9 mouse cellular contexts compared by ENCODE assay signal in genomic region chr8:44998275-44998674, GRCm38 (mm10).
DNase-seq lines count a peak whose midpoint lies in the region; ATAC-seq and TF ChIP-seq lines count a peak whose summit lies in the region.
"Had no signal": no experiment of that assay in that cellular context is flagged by ENCODE, and none has a peak within 500 bp of the region (broad histone marks: within the 10 kb centered on the region; RNA-seq: fewer than 3 reads in every experiment).

No protein-coding gene starts in this region.

- no peaks in the 10 kb centered on the region for H3K27me3 ChIP-seq in heart, adult 2 months (ENCODE audit: control insufficient read depth, insufficient read depth, low read length)
- H3K27me3 ChIP-seq in lung, embryonic 16.5 days (ENCODE audit: control insufficient read depth, insufficient read depth, low read depth, low read length), result no peaks in the 10 kb centered on the region
- no peaks in the 10 kb centered on the region for H3K27me3 ChIP-seq in limb, embryonic 10.5 days (ENCODE audit: low read depth, poor library complexity, severe bottlenecking)
- H3K27me3 ChIP-seq in stomach, embryonic 16.5 days (ENCODE audit: control insufficient read depth, insufficient read depth, low read length), result no peaks in the 10 kb centered on the region

- peak overlapping the region; percentile 62 for H3K9ac ChIP-seq in heart, adult 2 months (ENCODE audit: low read depth, low read length)
- no peak overlapping the region for H3K9ac ChIP-seq in lung, embryonic 16.5 days (ENCODE audit: low read length)
- no peak overlapping the region for H3K9ac ChIP-seq in stomach, embryonic 16.5 days (ENCODE audit: low read length)

- intact Hi-C loops in heart, adult 2 months (cut with DNase I), result loop anchor here (1.0 to 10.0 kb wide), 2 partner anchors 60 to 303 kb away; no protein-coding TSS in a partner anchor
- intact Hi-C loops in heart, postnatal 14 days (cut with DNase I), result loop anchor here (1.0 kb wide), 1 partner anchor 61 kb away; no protein-coding TSS in a partner anchor

- H3K9me3 ChIP-seq in lung, embryonic 16.5 days (ENCODE audit: control insufficient read depth, low read length), result no peaks in the 10 kb centered on the region
- no peaks in the 10 kb centered on the region for H3K9me3 ChIP-seq in limb, embryonic 10.5 days (replicated peaks)
- H3K9me3 ChIP-seq in stomach, embryonic 16.5 days (replicated peaks; ENCODE audit: control insufficient read depth, low read length), result no peaks in the 10 kb centered on the region

- no peaks in the 10 kb centered on the region for H3K79me2 ChIP-seq in heart, adult 2 months (replicated peaks; ENCODE audit: control insufficient read depth, insufficient read depth, low read length)

- TF ChIP-seq EP300 in heart, adult 2 months (IDR thresholded peaks at IDR 0.05; ENCODE audit: insufficient read depth, low read depth, low read length), result no peak

- no peak for TF ChIP-seq CTCF in heart, adult 2 months (IDR thresholded peaks at IDR 0.05)

- H3K27ac ChIP-seq in heart, adult 2 months, result peak overlapping the region; percentile 74
- peak overlapping the region; percentile 80; the same call in 1 of the 2 replicates for H3K27ac ChIP-seq in lung, embryonic 16.5 days (ENCODE audit: low read length)
- peak overlapping the region; percentile 59; the same call in 1 of the 2 replicates for H3K27ac ChIP-seq in limb, embryonic 10.5 days
- peak overlapping the region; percentile 80 for H3K27ac ChIP-seq in stomach, embryonic 16.5 days (ENCODE audit: low read length)

- no peaks in the 10 kb centered on the region; the same call in 1 of the 2 replicates for H3K36me3 ChIP-seq in heart, adult 2 months (ENCODE audit: control insufficient read depth, insufficient read depth, low read length)
- no peaks in the 10 kb centered on the region for H3K36me3 ChIP-seq in lung, embryonic 16.5 days (ENCODE audit: control insufficient read depth, insufficient read depth, low read length)
- no peaks in the 10 kb centered on the region for H3K36me3 ChIP-seq in limb, embryonic 10.5 days
- H3K36me3 ChIP-seq in stomach, embryonic 16.5 days (ENCODE audit: control insufficient read depth, insufficient read depth, low read length), result no peaks in the 10 kb centered on the region

- peak overlapping the region; percentile 41 for H3K4me2 ChIP-seq in lung, embryonic 16.5 days (ENCODE audit: low read depth, low read length)
- H3K4me2 ChIP-seq in stomach, embryonic 16.5 days (ENCODE audit: low read depth, low read length), result peak overlapping the region; percentile 33

- peak overlapping the region; percentile 52 for H3K4me3 ChIP-seq in heart, adult 2 months
- H3K4me3 ChIP-seq in lung, embryonic 16.5 days (ENCODE audit: low read length), result no peak overlapping the region
- H3K4me3 ChIP-seq in limb, embryonic 10.5 days, result no peak overlapping the region
- H3K4me3 ChIP-seq in stomach, embryonic 16.5 days (replicated peaks; ENCODE audit: low read length), result peak overlapping the region; percentile 4; the same call in 1 of the 2 replicates

- 21% methylated on average over 9 of the region's 9 CpGs for WGBS in heart, adult 2 months
- WGBS in lung, embryonic 16.5 days, result 33% methylated on average over 9 of the region's 9 CpGs
- WGBS in limb, embryonic 10.5 days, result 60% methylated on average over 9 of the region's 9 CpGs
- 27% methylated on average over 9 of the region's 9 CpGs for WGBS in stomach, embryonic 16.5 days

- no peak for DNase-seq in heart, adult 2 months
- no peak for DNase-seq in heart, postnatal 14 days
- no peak for DNase-seq in lung, postnatal 36 days
- DNase-seq in limb, embryonic 10.5 days (ENCODE audit: low spot score), result no peak
- no peak for DNase-seq in adrenal gland, adult 8-10 months
- no peak for DNase-seq in testis, postnatal 14 days (ENCODE audit: low spot score)
- DNase-seq: liver had no signal

- peaks cover 2% of the 10 kb centered on the region for H3K4me1 ChIP-seq in heart, adult 2 months (ENCODE audit: control insufficient read depth, insufficient read depth, low read length)
- peaks cover 35% of the 10 kb centered on the region for H3K4me1 ChIP-seq in lung, embryonic 16.5 days (replicated peaks; ENCODE audit: control insufficient read depth, insufficient read depth, low read length)
- H3K4me1 ChIP-seq in limb, embryonic 10.5 days, result peaks cover 81% of the 10 kb centered on the region
- peaks cover 66% of the 10 kb centered on the region for H3K4me1 ChIP-seq in stomach, embryonic 16.5 days (ENCODE audit: control insufficient read depth, insufficient read depth, low read length)

- TF ChIP-seq POLR2A in heart, adult 2 months (IDR thresholded peaks at IDR 0.05; ENCODE audit: insufficient read depth, low read depth, low read length), result no peak

- no peak for ATAC-seq in lung, embryonic 16.5 days (ENCODE audit: low read depth)
- no peak for ATAC-seq in stomach, embryonic 16.5 days (ENCODE audit: insufficient read depth, low FRiP score)

Comparison
In these comparisons a context has a peak if more than half of its experiments do, and no peak if none do; other contexts are left out.
1. H3K4me3 ChIP-seq: peak in heart, adult 2 months (single experiment) and stomach, embryonic 16.5 days (single experiment); none in lung, embryonic 16.5 days (single experiment) and limb, embryonic 10.5 days (single experiment).
2. Peak in every context shown above with its lines, with median percentiles within 50 percentile points of each other: H3K27ac ChIP-seq.